Mouse (Mus musculus): Measurements from ENCODE around the gene Nrl. TPM values are rescaled to one million over a fixed set of nuclear protein-coding genes. Genes with fewer than 3 reads are reported as not detected.

Gene Nrl
- polyA plus RNA-seq, 1 experiment = not detected

- WGBS = 69% methylated on average over 20 of the region's 20 CpGs
- H3K4me3 ChIP-seq (replicated peaks; ENCODE audit: extremely low read depth, low read depth, low read length) = no peak overlapping the region
- TF ChIP-seq POLR2A (IDR thresholded peaks at IDR 0.05; ENCODE audit: borderline replicate concordance, extremely low read depth, low read depth, low read length) = no peak
- no peak for TF ChIP-seq CTCF (IDR thresholded peaks at IDR 0.05; ENCODE audit: insufficient read depth, low read length)
- no peaks in the 10 kb centered on the region for H3K4me1 ChIP-seq (ENCODE audit: control insufficient read depth, insufficient read depth, low read length)
- DNase-seq = no peak
Measured at GRCm38 (mm10) chr14:55495509-55496240, 29.1 kb downstream of the Nrl start.

- TF ChIP-seq POLR2A (IDR thresholded peaks at IDR 0.05; ENCODE audit: borderline replicate concordance, extremely low read depth, low read depth, low read length) = no peak
- TF ChIP-seq CTCF (IDR thresholded peaks at IDR 0.05; ENCODE audit: insufficient read depth, low read length) = no peak
- no peak for DNase-seq
- Histone ChIP-seq H3K4me3 (replicated peaks; ENCODE audit: extremely low read depth, low read depth, low read length) (no peak overlapping the region), H3K4me1 (ENCODE audit: control insufficient read depth, insufficient read depth, low read length) (no peaks in the 10 kb centered on the region)
- 30% methylated on average over 3 of the region's 3 CpGs for WGBS
Measured at GRCm38 (mm10) chr14:55492103-55492502, 32.7 kb downstream of the Nrl start.

- DNase-seq = peak; percentile 48
- Histone ChIP-seq H3K4me1 (ENCODE audit: control insufficient read depth, insufficient read depth, low read length) (no peaks in the 10 kb centered on the region), H3K4me3 (replicated peaks; ENCODE audit: extremely low read depth, low read depth, low read length) (peak overlapping the region; percentile 45)
- TF ChIP-seq POLR2A (IDR thresholded peaks at IDR 0.05; ENCODE audit: borderline replicate concordance, extremely low read depth, low read depth, low read length) (no peak), CTCF (IDR thresholded peaks at IDR 0.05; ENCODE audit: insufficient read depth, low read length) (no peak)
- under 1% methylated on average over 30 of the region's 30 CpGs for WGBS
Measured at GRCm38 (mm10) chr14:55491291-55491833, 33.4 kb downstream of the Nrl start.

- TF ChIP-seq CTCF (IDR thresholded peaks at IDR 0.05; ENCODE audit: insufficient read depth, low read length) (no peak), POLR2A (IDR thresholded peaks at IDR 0.05; ENCODE audit: borderline replicate concordance, extremely low read depth, low read depth, low read length) (no peak)
- DNase-seq = peak; percentile 48
Measured at GRCm38 (mm10) chr14:55490361-55491201, 34.2 kb downstream of the Nrl start, which contains the start of gene Carmil3. TSS of gene Carmil3 (plus strand) at chr14:55490651.

GRCm38 (mm10) chr14:55486836-55487235 is 37.9 kb downstream of the Nrl start:
- no peak overlapping the region for H3K4me3 ChIP-seq (replicated peaks; ENCODE audit: extremely low read depth, low read depth, low read length)
- TF ChIP-seq POLR2A (IDR thresholded peaks at IDR 0.05; ENCODE audit: borderline replicate concordance, extremely low read depth, low read depth, low read length) (no peak), CTCF (IDR thresholded peaks at IDR 0.05; ENCODE audit: insufficient read depth, low read length) (no peak)
- DNase-seq = no peak
- H3K4me1 ChIP-seq (ENCODE audit: control insufficient read depth, insufficient read depth, low read length) = no peaks in the 10 kb centered on the region
- WGBS = 83% methylated on average over 8 of the region's 8 CpGs

More at GRCm38 (mm10) chr14:55490361-55491201, 34.2 kb downstream of the Nrl start, which contains the start of gene Carmil3:
- Histone ChIP-seq H3K4me3 (replicated peaks; ENCODE audit: extremely low read depth, low read depth, low read length) (peak within 1 kb of the TSS; percentile 45), H3K4me1 (ENCODE audit: control insufficient read depth, insufficient read depth, low read length) (no peaks in the 10 kb centered on the region)
- 2% methylated on average over 68 of the region's 68 CpGs for WGBS

- no peak for DNase-seq
- no peaks in the 10 kb centered on the region for H3K4me1 ChIP-seq (ENCODE audit: control insufficient read depth, insufficient read depth, low read length)
- 83% methylated on average over 5 of the region's 5 CpGs for WGBS
- TF ChIP-seq CTCF (IDR thresholded peaks at IDR 0.05; ENCODE audit: insufficient read depth, low read length) (no peak), POLR2A (IDR thresholded peaks at IDR 0.05; ENCODE audit: borderline replicate concordance, extremely low read depth, low read depth, low read length) (no peak)
- H3K4me3 ChIP-seq (replicated peaks; ENCODE audit: extremely low read depth, low read depth, low read length) = no peak overlapping the region
Measured at GRCm38 (mm10) chr14:55484430-55485085, 40.2 kb downstream of the Nrl start.

- TF ChIP-seq POLR2A (IDR thresholded peaks at IDR 0.05; ENCODE audit: borderline replicate concordance, extremely low read depth, low read depth, low read length) (no peak), CTCF (IDR thresholded peaks at IDR 0.05; ENCODE audit: insufficient read depth, low read length) (no peak)
- DNase-seq = no peak
- WGBS = 92% methylated on average over 10 of the region's 10 CpGs
- no peaks in the 10 kb centered on the region for H3K4me1 ChIP-seq (ENCODE audit: control insufficient read depth, insufficient read depth, low read length)
- no peak overlapping the region for H3K4me3 ChIP-seq (replicated peaks; ENCODE audit: extremely low read depth, low read depth, low read length)
Measured at GRCm38 (mm10) chr14:55479629-55480028, 45.2 kb downstream of the Nrl start.

- TF ChIP-seq CTCF (IDR thresholded peaks at IDR 0.05; ENCODE audit: insufficient read depth, low read length) (peak; percentile 64), POLR2A (IDR thresholded peaks at IDR 0.05; ENCODE audit: borderline replicate concordance, extremely low read depth, low read depth, low read length) (peak; percentile 46; the same call in 1 of the 2 replicates)
- Histone ChIP-seq H3K4me1 (ENCODE audit: control insufficient read depth, insufficient read depth, low read length) (no peaks in the 10 kb centered on the region), H3K4me3 (replicated peaks; ENCODE audit: extremely low read depth, low read depth, low read length) (peak within 1 kb of the TSS; percentile 81)
- DNase-seq = peak; percentile 76
- WGBS = 2% methylated on average over 38 of the region's 38 CpGs
Measured at GRCm38 (mm10) chr14:55478651-55479599, 45.9 kb downstream of the Nrl start, which contains the start of gene Dhrs4. TSS of gene Dhrs4 (plus strand) at chr14:55478758.
